Comparison of ENCODE assay signal across 33 mouse cellular contexts in genomic region chr13:115856632-115857031, GRCm38 (mm10).
"Had no signal": no experiment of that assay in that cellular context is flagged by ENCODE, and none has a peak within 500 bp of the region (broad histone marks: within the 10 kb centered on the region; RNA-seq: fewer than 3 reads in every experiment).

No protein-coding gene starts in this region.

- H3K4me3 ChIP-seq: heart, adult 2 months; heart, embryonic 10.5 days; heart, embryonic 12.5 days; heart, embryonic 13.5 days; heart, embryonic 15.5 days; hindbrain, embryonic 10.5 days; hindbrain, embryonic 12.5 days; hindbrain, embryonic 13.5 days; hindbrain, embryonic 15.5 days; intestine, embryonic 15.5 days; layer of hippocampus, adult 2 months; left cerebral cortex, adult 2 months had no signal

- H3K9ac ChIP-seq: heart, embryonic 12.5 days; heart, embryonic 13.5 days; heart, embryonic 15.5 days; hindbrain, embryonic 12.5 days; hindbrain, embryonic 13.5 days; hindbrain, embryonic 14.5 days; hindbrain, embryonic 15.5 days; intestine, embryonic 15.5 days had no signal

- H3K9me3 ChIP-seq: heart, embryonic 10.5 days; heart, embryonic 12.5 days; heart, embryonic 13.5 days; heart, embryonic 15.5 days; hindbrain, embryonic 10.5 days; hindbrain, embryonic 12.5 days; hindbrain, embryonic 13.5 days; hindbrain, embryonic 15.5 days; intestine, embryonic 15.5 days had no signal

- ATAC-seq: hindbrain, embryonic 16.5 days; hindbrain, postnatal 0 days; inflammation-experienced regulatory T-cells, adult 6 months; intestine, embryonic 15.5 days; intestine, embryonic 16.5 days; intestine, postnatal 0 days had no signal

- H3K27ac ChIP-seq: heart, adult 2 months; heart, embryonic 10.5 days; heart, embryonic 13.5 days; heart, embryonic 15.5 days; hindbrain, embryonic 10.5 days; hindbrain, embryonic 12.5 days; hindbrain, embryonic 13.5 days; hindbrain, embryonic 14.5 days; hindbrain, embryonic 15.5 days; hindbrain, postnatal 0 days; intestine, embryonic 15.5 days; kidney, postnatal 0 days; layer of hippocampus, adult 2 months; left cerebral cortex, adult 2 months had no signal

- H3K4me1 ChIP-seq: heart, embryonic 10.5 days; heart, embryonic 12.5 days; heart, embryonic 13.5 days; heart, embryonic 15.5 days; hindbrain, embryonic 10.5 days; hindbrain, embryonic 12.5 days; hindbrain, embryonic 13.5 days; hindbrain, embryonic 15.5 days; intestine, embryonic 15.5 days had no signal

- DNase-seq: heart, adult 2 months; heart, postnatal 10 days; heart, postnatal 14 days; heart, postnatal 36 days; heart, postnatal 4 days; kidney, adult 11 months; kidney, adult 18-20 months; kidney, adult 8-10 months; kidney, postnatal 10 days; kidney, postnatal 14 days; kidney, postnatal 25 days; kidney, postnatal 36 days; layer of hippocampus, adult 9-11 months; layer of hippocampus, postnatal 36 days had no signal

- H3K27me3 ChIP-seq: heart, embryonic 12.5 days; heart, embryonic 13.5 days; heart, embryonic 15.5 days; hindbrain, embryonic 12.5 days; hindbrain, embryonic 13.5 days; hindbrain, embryonic 15.5 days; intestine, embryonic 15.5 days had no signal

- H3K36me3 ChIP-seq: heart, embryonic 10.5 days; heart, embryonic 12.5 days; heart, embryonic 13.5 days; heart, embryonic 15.5 days; hindbrain, embryonic 10.5 days; hindbrain, embryonic 12.5 days; hindbrain, embryonic 13.5 days; hindbrain, embryonic 15.5 days; intestine, embryonic 15.5 days had no signal

- H3K4me2 ChIP-seq: heart, embryonic 11.5 days; heart, embryonic 12.5 days; heart, embryonic 13.5 days; heart, embryonic 15.5 days; hindbrain, embryonic 12.5 days; hindbrain, embryonic 13.5 days; hindbrain, embryonic 14.5 days; hindbrain, embryonic 15.5 days; intestine, embryonic 15.5 days had no signal
